Mouse (Mus musculus): ENCODE measurements around the gene Notch2.

GRCm38 (mm10) chr3:98087551-98087950, 74.2 kb downstream of the Notch2 start:
- TF ChIP-seq CTCF (conservative IDR thresholded peaks at IDR 0.05 in 1 of 2, IDR thresholded peaks at IDR 0.05 in 1 of 2; ENCODE audit: low read depth in 2 of 2, low read length in 2 of 2) (no peak), POLR2A (IDR thresholded peaks at IDR 0.05; ENCODE audit: low read depth, low read length) (no peak), USF2 (conservative IDR thresholded peaks at IDR 0.05; ENCODE audit: low read depth, low read length) (no peak), TCF12 (IDR thresholded peaks at IDR 0.05; ENCODE audit: low read depth, low read length) (no peak)

Data from CH12.LX (cell line).